Mouse (Mus musculus): Measurements from ENCODE around the gene Gucy2e. TPM values are rescaled to one million over a fixed set of nuclear protein-coding genes. Genes with fewer than 3 reads are reported as not detected.
A peak's percentile ranks its signal among the peaks of the same experiment; 100 is the strongest.

Gene Gucy2e
- 0.07 TPM in 1 of 2 replicates, not detected in the other for polyA plus RNA-seq (2014; fragmentation: Nextera tagmentation; extraction: Ambion mirVana)

DNA sequence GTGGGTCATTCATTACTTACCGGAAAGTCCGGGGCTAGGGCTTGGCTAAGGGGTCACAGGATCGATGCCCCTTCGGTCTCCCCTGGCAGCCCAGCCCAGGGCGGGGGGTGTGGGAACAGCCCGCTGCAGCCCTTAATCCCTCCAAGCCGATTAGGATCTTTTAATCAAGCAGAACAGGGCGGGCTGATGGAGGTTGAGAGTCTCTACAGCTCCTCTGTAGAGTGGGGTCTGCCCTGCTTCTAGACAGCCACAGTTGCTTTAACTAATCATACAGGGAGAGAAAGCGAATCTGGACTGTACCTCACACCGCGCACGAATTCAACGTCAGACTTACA lies at the start of gene Gucy2e:
Gene Gucy2e (minus strand): TSS at position 111 of the 335 bp plus-strand sequence.
- 27% methylated on average over 13 of the region's 13 CpGs for WGBS
- DNase-seq (ENCODE audit: low spot score) (no peak), ATAC-seq (ENCODE audit: low FRiP score) (no peak)
- Histone ChIP-seq H3K9me3 (ENCODE audit: control insufficient read depth, low read length) (no peaks in the 10 kb centered on the region), H3K4me2 (replicated peaks; ENCODE audit: low read depth, low read length) (peak within 1 kb of the TSS; percentile 76), H3K36me3 (ENCODE audit: control insufficient read depth, insufficient read depth, low read length) (no peaks in the 10 kb centered on the region), H3K9ac (ENCODE audit: low read depth, low read length) (peak within 1 kb of the TSS; percentile 56), H3K4me3 (ENCODE audit: low read depth, low read length) (peak within 1 kb of the TSS; percentile 44), H3K27me3 (ENCODE audit: control insufficient read depth, insufficient read depth, low read length) (peaks cover 23% of the 10 kb centered on the region), H3K4me1 (replicated peaks; ENCODE audit: control insufficient read depth, insufficient read depth, low read length) (0 out of 2 replicates have a peak, but pooled peaks cover 4% of the 10 kb centered on the region), H3K27ac (ENCODE audit: low read depth, low read length) (0 out of 2 replicates have a peak within 1 kb of the TSS, but pooled peaks have one; percentile 37)

DNA sequence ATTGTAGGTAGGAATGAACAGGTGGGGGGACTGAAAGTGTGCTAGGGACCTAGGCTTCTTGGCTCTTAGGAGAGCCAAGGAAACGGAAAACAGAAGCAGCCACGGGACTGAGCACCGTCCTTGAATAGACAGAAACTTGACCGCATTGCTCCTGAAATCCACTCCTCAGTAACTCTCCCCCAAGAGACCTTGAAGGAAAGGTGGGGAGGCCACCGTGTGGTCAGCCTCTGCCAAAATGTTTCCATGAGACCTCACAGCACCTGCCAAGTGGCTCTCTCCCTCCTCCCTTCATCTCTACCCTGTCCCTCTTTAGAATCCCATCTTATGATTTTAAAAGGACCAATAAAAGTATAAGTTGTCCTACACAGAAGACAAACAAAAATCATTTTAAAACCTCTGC lies 40.4 kb upstream of the Gucy2e start:
- DNase-seq (ENCODE audit: low spot score) = no peak
- H3K4me2 ChIP-seq (replicated peaks; ENCODE audit: low read depth, low read length) = no peak overlapping the region
- H3K36me3 ChIP-seq (ENCODE audit: control insufficient read depth, insufficient read depth, low read length) = no peaks in the 10 kb centered on the region
- H3K27ac ChIP-seq (ENCODE audit: low read depth, low read length) = no peak overlapping the region
- H3K27me3 ChIP-seq (ENCODE audit: control insufficient read depth, insufficient read depth, low read length) = no peaks in the 10 kb centered on the region
- no peak overlapping the region for H3K4me3 ChIP-seq (ENCODE audit: low read depth, low read length)
- no peak for ATAC-seq (ENCODE audit: low FRiP score)
- no peaks in the 10 kb centered on the region for H3K9me3 ChIP-seq (ENCODE audit: control insufficient read depth, low read length)
- no peaks in the 10 kb centered on the region for H3K4me1 ChIP-seq (replicated peaks; ENCODE audit: control insufficient read depth, insufficient read depth, low read length)
- 68% methylated on average over 5 of the region's 5 CpGs for WGBS
- H3K9ac ChIP-seq (ENCODE audit: low read depth, low read length) = no peak overlapping the region

DNA sequence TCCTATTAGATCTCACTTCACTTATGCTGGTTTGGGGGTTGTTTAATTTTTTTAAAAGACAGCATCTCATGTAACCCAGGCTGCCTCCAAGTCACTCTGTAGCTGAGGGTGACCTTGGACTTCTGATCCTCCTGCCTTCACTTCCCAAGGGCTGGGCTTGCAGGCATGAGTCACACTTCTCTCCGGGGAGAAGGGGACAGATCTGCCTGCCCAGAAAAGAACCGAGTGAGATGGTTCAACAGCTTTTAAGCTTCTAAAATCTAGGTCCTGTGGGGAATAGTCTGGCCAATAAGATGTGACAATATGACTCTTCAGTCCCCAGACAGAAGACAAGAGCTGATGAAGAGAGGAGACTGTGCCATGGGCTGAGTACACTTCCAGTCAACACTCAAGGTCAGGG lies 39.2 kb upstream of the Gucy2e start:
- ATAC-seq (ENCODE audit: low FRiP score) = no peak
- no peak for DNase-seq (ENCODE audit: low spot score)
- 68% methylated on average over 2 of the region's 2 CpGs for WGBS

DNA sequence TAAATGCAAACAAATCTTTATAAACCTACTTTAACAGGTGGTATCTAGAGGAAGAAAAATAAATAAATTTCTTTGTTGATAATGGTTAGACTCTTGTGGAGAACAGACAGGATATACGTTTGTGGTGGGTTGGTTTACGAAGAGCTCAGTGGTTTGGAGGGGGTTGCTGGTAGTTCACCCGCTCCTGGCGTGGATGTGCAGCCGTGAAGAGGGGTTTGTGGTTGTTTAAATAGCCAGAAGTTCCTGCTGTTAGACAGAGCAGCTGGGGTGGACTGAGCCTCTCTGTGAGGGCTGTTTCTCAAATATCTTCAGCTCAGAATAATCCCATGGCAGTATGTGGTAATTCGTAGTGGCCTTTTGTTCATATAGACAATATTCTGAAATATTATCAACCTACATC lies 38.8 kb upstream of the Gucy2e start:
- Histone ChIP-seq H3K36me3 (ENCODE audit: control insufficient read depth, insufficient read depth, low read length) (no peaks in the 10 kb centered on the region), H3K4me1 (replicated peaks; ENCODE audit: control insufficient read depth, insufficient read depth, low read length) (no peaks in the 10 kb centered on the region), H3K27ac (ENCODE audit: low read depth, low read length) (no peak overlapping the region), H3K9me3 (ENCODE audit: control insufficient read depth, low read length) (no peaks in the 10 kb centered on the region), H3K4me2 (replicated peaks; ENCODE audit: low read depth, low read length) (no peak overlapping the region), H3K9ac (ENCODE audit: low read depth, low read length) (no peak overlapping the region), H3K4me3 (ENCODE audit: low read depth, low read length) (no peak overlapping the region), H3K27me3 (ENCODE audit: control insufficient read depth, insufficient read depth, low read length) (no peaks in the 10 kb centered on the region)
- 88% methylated on average over 6 of the region's 6 CpGs for WGBS
- no peak for ATAC-seq (ENCODE audit: low FRiP score)
- no peak for DNase-seq (ENCODE audit: low spot score)

More for the DNA sequence above, 39.2 kb upstream of the Gucy2e start:
- Histone ChIP-seq H3K27ac (ENCODE audit: low read depth, low read length) (no peak overlapping the region), H3K9ac (ENCODE audit: low read depth, low read length) (no peak overlapping the region), H3K27me3 (ENCODE audit: control insufficient read depth, insufficient read depth, low read length) (no peaks in the 10 kb centered on the region), H3K4me1 (replicated peaks; ENCODE audit: control insufficient read depth, insufficient read depth, low read length) (no peaks in the 10 kb centered on the region), H3K4me3 (ENCODE audit: low read depth, low read length) (no peak overlapping the region), H3K36me3 (ENCODE audit: control insufficient read depth, insufficient read depth, low read length) (no peaks in the 10 kb centered on the region), H3K4me2 (replicated peaks; ENCODE audit: low read depth, low read length) (no peak overlapping the region), H3K9me3 (ENCODE audit: control insufficient read depth, low read length) (no peaks in the 10 kb centered on the region)

DNA sequence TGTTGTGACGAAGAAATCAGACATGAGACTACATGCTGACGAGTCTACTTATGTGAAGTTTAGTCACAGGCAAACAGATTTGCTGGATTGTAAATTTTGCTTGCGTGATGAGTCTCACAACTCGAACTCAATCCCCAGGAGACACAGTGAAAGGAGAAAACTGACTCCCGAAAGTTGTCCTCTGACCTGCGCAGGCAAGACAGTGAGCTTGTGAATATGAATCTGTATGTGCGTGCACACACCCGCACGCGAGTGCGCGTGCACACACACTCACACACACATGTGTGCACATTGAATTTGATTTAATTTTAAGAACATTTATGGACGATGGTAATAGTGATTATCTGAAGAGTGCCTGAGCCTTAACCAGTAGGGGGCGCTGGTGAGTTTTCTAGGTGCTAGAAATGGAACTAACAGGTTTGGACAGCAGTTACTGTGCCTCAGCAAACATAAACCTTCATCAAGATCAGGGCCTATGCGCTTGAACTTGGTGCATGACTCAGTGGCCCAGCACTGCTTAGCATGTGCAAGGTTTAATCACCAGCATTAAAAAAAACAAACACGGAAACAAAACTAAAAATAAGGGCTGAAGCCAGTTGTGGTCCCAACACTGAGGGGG lies 35.4 kb upstream of the Gucy2e start:
- H3K9ac ChIP-seq (ENCODE audit: low read depth, low read length) = no peak overlapping the region
- WGBS = 34% methylated on average over 16 of the region's 16 CpGs
- no peak for ATAC-seq (ENCODE audit: low FRiP score)

DNA sequence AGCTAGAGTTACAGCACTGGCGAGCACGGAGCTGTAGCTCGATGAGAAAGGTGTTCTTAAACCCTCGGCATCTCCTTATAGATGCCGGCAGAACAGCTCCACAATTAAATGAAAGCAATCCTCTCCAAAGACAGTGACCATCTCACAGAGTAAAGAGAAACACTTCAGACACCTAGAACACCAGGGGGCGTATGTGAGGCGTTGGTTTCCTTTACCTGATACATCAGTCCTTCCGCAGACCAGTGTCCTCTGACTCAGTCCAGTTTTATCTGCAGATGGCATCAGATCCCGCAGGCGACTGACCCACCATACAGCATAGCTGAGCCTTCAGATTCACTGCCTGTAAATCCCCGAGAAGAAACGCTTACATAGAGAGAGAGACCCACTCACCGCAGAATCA lies 32.7 kb upstream of the Gucy2e start:
- Histone ChIP-seq H3K9me3 (ENCODE audit: control insufficient read depth, low read length) (no peaks in the 10 kb centered on the region), H3K27me3 (ENCODE audit: control insufficient read depth, insufficient read depth, low read length) (no peaks in the 10 kb centered on the region; the same call in 1 of the 2 replicates), H3K36me3 (ENCODE audit: control insufficient read depth, insufficient read depth, low read length) (no peaks in the 10 kb centered on the region), H3K4me2 (replicated peaks; ENCODE audit: low read depth, low read length) (no peak overlapping the region), H3K4me3 (ENCODE audit: low read depth, low read length) (no peak overlapping the region), H3K4me1 (replicated peaks; ENCODE audit: control insufficient read depth, insufficient read depth, low read length) (no peaks in the 10 kb centered on the region), H3K27ac (ENCODE audit: low read depth, low read length) (no peak overlapping the region), H3K9ac (ENCODE audit: low read depth, low read length) (no peak overlapping the region)
- 22% methylated on average over 13 of the region's 13 CpGs for WGBS
- DNase-seq (ENCODE audit: low spot score) = peak; percentile 85
- no peak for ATAC-seq (ENCODE audit: low FRiP score)

More for the DNA sequence above, 35.4 kb upstream of the Gucy2e start:
- no peaks in the 10 kb centered on the region; the same call in 1 of the 2 replicates for H3K27me3 ChIP-seq (ENCODE audit: control insufficient read depth, insufficient read depth, low read length)
- H3K4me1 ChIP-seq (replicated peaks; ENCODE audit: control insufficient read depth, insufficient read depth, low read length) = no peaks in the 10 kb centered on the region
- H3K9me3 ChIP-seq (ENCODE audit: control insufficient read depth, low read length) = no peaks in the 10 kb centered on the region
- no peaks in the 10 kb centered on the region for H3K36me3 ChIP-seq (ENCODE audit: control insufficient read depth, insufficient read depth, low read length)
- no peak overlapping the region for H3K4me3 ChIP-seq (ENCODE audit: low read depth, low read length)
- DNase-seq (ENCODE audit: low spot score) = peak; percentile 90
- H3K4me2 ChIP-seq (replicated peaks; ENCODE audit: low read depth, low read length) = no peak overlapping the region
- no peak overlapping the region for H3K27ac ChIP-seq (ENCODE audit: low read depth, low read length)

DNA sequence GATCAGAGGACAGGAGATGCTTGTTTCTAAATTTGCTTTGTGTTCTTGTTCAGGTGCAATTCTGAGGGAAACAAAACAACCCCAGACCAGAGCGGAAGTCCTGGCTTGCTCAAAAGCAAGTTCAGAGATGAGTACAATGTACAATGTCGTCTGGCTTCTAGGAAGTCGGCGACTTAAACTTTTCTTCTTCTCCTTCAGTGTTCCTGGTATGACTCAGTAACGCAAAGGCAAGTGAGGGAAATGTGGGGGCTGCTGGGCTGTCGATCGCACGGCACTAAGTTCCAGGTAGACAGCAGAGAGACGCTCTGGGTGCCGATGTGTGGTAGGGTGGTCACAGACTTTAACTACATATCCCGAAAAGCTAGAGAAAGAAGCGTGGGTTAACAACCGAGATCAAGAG lies 31.3 kb upstream of the Gucy2e start:
- no peak for ATAC-seq (ENCODE audit: low FRiP score)
- WGBS = 89% methylated on average over 13 of the region's 13 CpGs
- H3K9ac ChIP-seq (ENCODE audit: low read depth, low read length) = no peak overlapping the region

DNA sequence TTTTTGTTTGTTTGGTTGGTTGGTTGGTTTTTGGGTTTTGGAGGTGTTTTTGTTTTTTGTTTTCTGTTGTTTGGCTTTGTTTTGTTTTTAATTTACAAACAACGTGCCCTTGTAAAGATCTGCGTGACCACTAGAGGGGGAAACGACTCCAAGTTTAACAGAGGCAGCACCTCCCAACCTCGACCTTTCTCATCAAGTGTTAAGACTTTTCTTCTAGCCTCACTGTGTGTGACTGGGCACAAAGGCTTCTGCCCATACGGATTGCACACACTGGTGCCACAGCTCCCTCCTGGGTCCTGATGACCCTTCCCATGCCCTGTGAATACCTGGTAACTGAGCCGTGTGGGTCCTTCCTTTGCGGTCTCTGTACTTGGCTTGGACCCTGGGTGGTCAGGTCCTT lies 30.5 kb upstream of the Gucy2e start:
- Histone ChIP-seq H3K27me3 (ENCODE audit: control insufficient read depth, insufficient read depth, low read length) (no peaks in the 10 kb centered on the region; the same call in 1 of the 2 replicates), H3K9ac (ENCODE audit: low read depth, low read length) (no peak overlapping the region), H3K4me3 (ENCODE audit: low read depth, low read length) (no peak overlapping the region), H3K4me2 (replicated peaks; ENCODE audit: low read depth, low read length) (no peak overlapping the region), H3K36me3 (ENCODE audit: control insufficient read depth, insufficient read depth, low read length) (no peaks in the 10 kb centered on the region), H3K4me1 (replicated peaks; ENCODE audit: control insufficient read depth, insufficient read depth, low read length) (no peaks in the 10 kb centered on the region), H3K27ac (ENCODE audit: low read depth, low read length) (no peak overlapping the region), H3K9me3 (ENCODE audit: control insufficient read depth, low read length) (no peaks in the 10 kb centered on the region)
- peak; percentile 52 for DNase-seq (ENCODE audit: low spot score)
- ATAC-seq (ENCODE audit: low FRiP score) = no peak
- 37% methylated on average over 7 of the region's 7 CpGs for WGBS

More for the DNA sequence above, 31.3 kb upstream of the Gucy2e start:
- Histone ChIP-seq H3K4me2 (replicated peaks; ENCODE audit: low read depth, low read length) (no peak overlapping the region), H3K36me3 (ENCODE audit: control insufficient read depth, insufficient read depth, low read length) (no peaks in the 10 kb centered on the region), H3K27me3 (ENCODE audit: control insufficient read depth, insufficient read depth, low read length) (no peaks in the 10 kb centered on the region; the same call in 1 of the 2 replicates), H3K9me3 (ENCODE audit: control insufficient read depth, low read length) (no peaks in the 10 kb centered on the region), H3K27ac (ENCODE audit: low read depth, low read length) (no peak overlapping the region), H3K4me1 (replicated peaks; ENCODE audit: control insufficient read depth, insufficient read depth, low read length) (no peaks in the 10 kb centered on the region), H3K4me3 (ENCODE audit: low read depth, low read length) (no peak overlapping the region)
- no peak for DNase-seq (ENCODE audit: low spot score)

DNA sequence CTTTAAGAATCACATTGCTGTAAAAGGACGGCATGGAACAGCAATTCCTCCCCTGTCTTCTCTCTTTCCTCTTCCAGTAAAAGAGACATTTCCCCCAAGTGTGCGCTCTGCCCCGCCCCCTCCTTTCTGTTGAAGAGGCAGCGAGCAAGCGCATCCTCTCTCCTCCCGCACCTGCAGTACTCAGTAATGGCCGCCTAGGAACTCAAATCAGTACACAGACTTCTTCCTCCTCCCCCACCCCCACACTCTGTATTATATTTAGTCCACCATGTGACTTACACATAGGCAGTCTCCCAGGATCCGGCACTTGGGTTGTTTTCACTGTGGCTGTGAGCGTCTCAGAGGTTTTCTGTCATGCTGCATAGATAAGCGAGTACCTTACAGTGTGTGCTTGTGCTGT lies 29.4 kb upstream of the Gucy2e start:
- ATAC-seq (ENCODE audit: low FRiP score) (peak; percentile 33; the same call in 1 of the 2 replicates), DNase-seq (ENCODE audit: low spot score) (peak; percentile 44)
- H3K27me3 ChIP-seq (ENCODE audit: control insufficient read depth, insufficient read depth, low read length) = no peaks in the 10 kb centered on the region; the same call in 1 of the 2 replicates
- no peak overlapping the region for H3K27ac ChIP-seq (ENCODE audit: low read depth, low read length)
- H3K4me3 ChIP-seq (ENCODE audit: low read depth, low read length) = no peak overlapping the region
- 0 out of 2 replicates have a peak overlapping the region, but pooled peaks have one; percentile 3 for H3K4me2 ChIP-seq (replicated peaks; ENCODE audit: low read depth, low read length)
- H3K4me1 ChIP-seq (replicated peaks; ENCODE audit: control insufficient read depth, insufficient read depth, low read length) = no peaks in the 10 kb centered on the region
- no peak overlapping the region for H3K9ac ChIP-seq (ENCODE audit: low read depth, low read length)
- WGBS = 23% methylated on average over 10 of the region's 10 CpGs
- no peaks in the 10 kb centered on the region for H3K36me3 ChIP-seq (ENCODE audit: control insufficient read depth, insufficient read depth, low read length)
- H3K9me3 ChIP-seq (ENCODE audit: control insufficient read depth, low read length) = no peaks in the 10 kb centered on the region
